Mouse (Mus musculus): ENCODE data around the gene Ccdc187. TPM values are rescaled to one million over a fixed set of nuclear protein-coding genes. Genes with fewer than 3 reads are reported as not detected.
A peak's percentile ranks its signal among the peaks of the same experiment; 100 is the strongest.

Ccdc187 gene
- polyA plus RNA-seq, 1 experiment from 2014 or later: not detected

DNA sequence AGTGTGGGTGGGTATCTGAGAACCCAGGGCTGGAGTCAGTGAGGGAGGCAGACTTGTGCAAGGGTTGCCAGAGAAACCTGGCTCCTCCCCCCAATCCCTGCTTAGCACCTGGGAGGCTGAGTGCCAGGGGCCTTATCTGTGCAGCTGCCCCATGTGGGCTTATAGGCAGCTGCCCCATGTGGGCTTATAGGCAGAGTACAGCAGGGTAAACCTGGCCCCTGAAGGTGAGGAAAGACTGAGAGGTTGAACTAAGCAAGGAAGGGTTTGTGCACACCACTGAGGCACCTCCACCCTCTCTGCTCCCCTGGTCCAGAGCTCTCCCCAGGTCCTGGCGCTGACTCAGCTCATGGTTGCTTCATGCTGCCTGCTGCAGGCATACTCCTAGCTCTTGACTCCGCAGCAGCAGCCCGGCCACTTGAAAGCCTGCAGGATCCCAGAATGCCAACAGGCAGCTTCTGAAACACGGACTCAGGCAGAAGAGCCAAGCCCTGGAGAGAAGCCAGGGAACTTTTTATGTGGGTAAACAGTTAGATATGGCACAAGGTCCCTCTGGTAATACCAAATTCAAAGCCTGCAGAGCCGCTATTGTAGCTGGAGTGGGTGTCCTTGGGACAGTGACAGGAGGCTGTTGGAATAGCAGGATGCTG lies 5.9 kb upstream of the Ccdc187 start:
- no peak overlapping the region for H3K27ac ChIP-seq
- 0 out of 2 replicates have a peak overlapping the region, but pooled peaks have one; percentile 18 for H3K9ac ChIP-seq (replicated peaks)
- peaks cover 25% of the 10 kb centered on the region for H3K27me3 ChIP-seq
- ATAC-seq (ENCODE audit: insufficient number of reproducible peaks, insufficient read depth, low FRiP score, low TSS enrichment, low read depth): 0 out of 2 replicates have a peak, but pooled peaks have one; percentile 16
- no peaks in the 10 kb centered on the region for H3K9me3 ChIP-seq
- no peaks in the 10 kb centered on the region for H3K36me3 ChIP-seq
- 53% methylated on average over 5 of the region's 5 CpGs for WGBS
- no peak overlapping the region for H3K4me3 ChIP-seq (replicated peaks)
- H3K4me1 ChIP-seq (replicated peaks): peaks cover 19% of the 10 kb centered on the region
- H3K4me2 ChIP-seq: no peak overlapping the region

DNA sequence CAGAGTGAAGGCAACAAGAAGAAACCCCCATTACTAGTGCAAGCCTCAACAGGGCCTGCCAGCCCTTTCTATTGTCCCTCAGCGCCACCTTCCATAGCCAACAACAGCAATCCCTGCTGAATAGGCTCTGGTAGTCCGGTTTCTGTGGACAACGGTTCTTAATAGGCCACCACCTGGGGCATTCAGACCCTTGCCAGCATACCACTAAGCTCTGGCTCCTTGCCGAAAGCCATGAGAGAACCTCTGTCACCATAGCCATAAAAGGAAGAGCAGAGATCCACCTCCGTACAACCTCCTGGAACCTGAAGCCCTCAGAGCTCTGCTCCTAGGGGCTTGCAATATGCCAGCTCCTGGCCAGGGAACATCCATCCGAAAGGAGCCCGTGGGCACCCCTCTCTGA lies 5.0 kb upstream of the Ccdc187 start:
- Histone ChIP-seq H3K27ac (no peak overlapping the region), H3K36me3 (no peaks in the 10 kb centered on the region), H3K4me3 (replicated peaks) (no peak overlapping the region), H3K9me3 (no peaks in the 10 kb centered on the region), H3K9ac (replicated peaks) (no peak overlapping the region), H3K4me1 (replicated peaks) (peaks cover 19% of the 10 kb centered on the region), H3K4me2 (no peak overlapping the region), H3K27me3 (peaks cover 25% of the 10 kb centered on the region)
- WGBS: 46% methylated on average over 7 of the region's 7 CpGs
- no peak for ATAC-seq (ENCODE audit: insufficient number of reproducible peaks, insufficient read depth, low FRiP score, low TSS enrichment, low read depth)

DNA sequence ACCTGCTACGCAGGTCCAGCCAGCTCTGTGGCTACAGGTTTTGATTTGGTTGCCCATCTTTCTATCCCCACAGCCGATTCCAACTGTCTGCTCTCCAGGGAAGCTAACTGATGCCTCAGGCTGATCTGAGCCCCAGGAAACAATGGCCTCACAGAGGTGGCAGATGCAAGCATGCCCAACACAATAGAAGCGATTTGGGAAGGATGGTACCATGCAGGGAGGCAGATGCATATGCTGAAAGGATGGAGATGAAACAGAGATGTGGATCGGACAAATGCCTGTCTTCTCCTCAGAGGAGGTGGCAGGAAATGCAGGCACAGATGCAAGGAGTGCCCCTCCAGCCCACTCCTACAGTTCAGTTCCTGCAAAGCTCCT lies 4.5 kb upstream of the Ccdc187 start:
- ATAC-seq (ENCODE audit: insufficient number of reproducible peaks, insufficient read depth, low FRiP score, low TSS enrichment, low read depth): no peak
- H3K4me2 ChIP-seq: no peak overlapping the region

DNA sequence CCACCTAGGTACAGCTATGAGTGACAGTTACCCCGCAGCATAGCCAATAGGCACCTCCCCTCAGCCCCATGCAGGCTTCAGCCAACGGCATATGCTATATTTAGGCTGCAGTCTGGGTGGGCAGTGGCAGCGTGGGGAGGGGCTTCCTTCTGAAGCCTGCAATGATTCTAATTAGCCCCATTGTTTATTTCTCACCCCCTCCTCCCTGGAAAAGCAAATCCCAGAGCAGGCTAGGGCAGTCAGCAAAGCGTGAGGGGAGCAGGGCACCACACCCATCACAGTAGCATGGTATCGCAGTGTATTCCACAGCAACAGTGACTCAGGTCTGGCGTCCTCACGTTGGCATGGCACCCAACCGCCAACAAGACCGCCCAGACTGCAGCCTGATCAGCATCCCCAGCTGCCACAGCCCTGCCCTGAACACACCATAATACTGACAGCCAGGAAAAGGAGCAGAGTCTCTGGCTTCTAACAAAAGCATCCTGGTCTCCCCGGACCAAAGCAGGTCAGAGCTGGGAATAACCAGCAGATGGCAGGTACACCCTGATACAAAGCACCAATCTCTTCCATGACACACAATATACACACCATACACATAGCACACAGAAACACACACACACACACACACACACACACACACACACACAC lies 4.0 kb upstream of the Ccdc187 start:
- H3K4me1 ChIP-seq (replicated peaks): peaks cover 19% of the 10 kb centered on the region
- peak overlapping the region; percentile 21 for H3K4me2 ChIP-seq
- H3K9ac ChIP-seq (replicated peaks): no peak overlapping the region
- peaks cover 25% of the 10 kb centered on the region for H3K27me3 ChIP-seq
- no peak overlapping the region for H3K4me3 ChIP-seq (replicated peaks)
- no peaks in the 10 kb centered on the region for H3K9me3 ChIP-seq
- no peaks in the 10 kb centered on the region for H3K36me3 ChIP-seq
- H3K27ac ChIP-seq: no peak overlapping the region
- WGBS: 4% methylated on average over 10 of the region's 10 CpGs
- ATAC-seq (ENCODE audit: insufficient number of reproducible peaks, insufficient read depth, low FRiP score, low TSS enrichment, low read depth): no peak

More for the DNA sequence above, 4.5 kb upstream of the Ccdc187 start:
- Histone ChIP-seq H3K36me3 (no peaks in the 10 kb centered on the region), H3K27me3 (peaks cover 25% of the 10 kb centered on the region), H3K27ac (no peak overlapping the region), H3K4me1 (replicated peaks) (peaks cover 19% of the 10 kb centered on the region), H3K4me3 (replicated peaks) (no peak overlapping the region), H3K9ac (replicated peaks) (no peak overlapping the region), H3K9me3 (no peaks in the 10 kb centered on the region)
- WGBS: 19% methylated on average over 4 of the region's 4 CpGs

DNA sequence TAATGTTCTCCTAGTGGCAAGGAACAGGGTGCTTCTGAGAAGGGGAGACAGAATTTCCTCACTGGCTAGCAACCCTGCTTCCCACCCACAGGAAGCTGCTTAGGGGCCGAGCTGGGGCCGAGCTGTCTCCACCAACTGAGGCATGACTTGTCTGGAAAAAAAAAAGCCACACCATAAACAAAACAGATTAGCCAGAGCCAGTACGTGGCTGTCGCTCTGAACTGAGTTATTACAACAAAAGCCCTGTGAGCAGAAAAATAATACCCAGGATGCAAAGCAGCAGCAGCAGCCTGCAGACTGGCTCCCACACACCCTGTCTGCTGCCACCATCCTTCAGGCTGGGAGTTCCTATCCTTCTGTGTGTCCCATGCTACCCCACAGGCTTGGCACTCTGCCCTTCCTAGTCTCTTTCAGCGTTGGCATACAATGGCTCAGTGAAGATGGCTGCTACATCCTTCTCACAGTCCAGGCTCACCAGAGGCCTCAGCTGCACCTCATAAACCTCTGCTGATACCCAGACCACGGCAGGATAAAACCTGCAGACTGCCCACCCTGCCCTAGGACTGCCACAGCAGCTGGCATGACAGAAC lies 2.3 kb upstream of the Ccdc187 start:
- Histone ChIP-seq H3K36me3 (no peaks in the 10 kb centered on the region), H3K9ac (replicated peaks) (no peak overlapping the region), H3K9me3 (no peaks in the 10 kb centered on the region), H3K27ac (peak overlapping the region; percentile 35; the same call in 1 of the 2 replicates), H3K4me1 (replicated peaks) (peaks cover 19% of the 10 kb centered on the region), H3K4me3 (replicated peaks) (no peak overlapping the region), H3K27me3 (peaks cover 25% of the 10 kb centered on the region), H3K4me2 (no peak overlapping the region)
- 33% methylated on average over 6 of the region's 6 CpGs for WGBS
- no peak for ATAC-seq (ENCODE audit: insufficient number of reproducible peaks, insufficient read depth, low FRiP score, low TSS enrichment, low read depth)

DNA sequence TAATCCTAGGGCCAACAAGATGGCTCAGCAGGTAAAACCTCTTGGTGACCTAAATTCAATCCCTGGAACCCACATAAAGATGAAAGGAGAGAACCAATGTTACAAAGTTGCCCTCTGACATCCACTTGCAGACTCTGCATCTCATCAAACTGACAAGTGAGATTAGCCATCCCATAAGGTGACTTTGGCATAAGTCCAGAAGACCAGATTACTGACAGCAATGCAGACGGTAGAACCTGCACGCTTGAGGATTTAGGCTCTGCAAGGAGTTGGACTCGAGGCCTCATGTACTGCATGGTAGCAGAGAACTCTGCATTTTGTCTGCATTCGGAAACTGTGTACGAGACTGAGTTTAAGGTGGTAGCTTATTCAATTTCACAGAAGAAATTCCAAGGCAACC lies 4.2 kb downstream of the Ccdc187 start:
- no peaks in the 10 kb centered on the region for H3K9me3 ChIP-seq
- no peak overlapping the region for H3K9ac ChIP-seq (replicated peaks)
- H3K4me3 ChIP-seq (replicated peaks): no peak overlapping the region
- H3K36me3 ChIP-seq: no peaks in the 10 kb centered on the region
- H3K4me2 ChIP-seq: no peak overlapping the region
- ATAC-seq (ENCODE audit: insufficient number of reproducible peaks, insufficient read depth, low FRiP score, low TSS enrichment, low read depth): no peak
- no peaks in the 10 kb centered on the region for H3K4me1 ChIP-seq (replicated peaks)
- no peaks in the 10 kb centered on the region for H3K27me3 ChIP-seq
- WGBS: 70% methylated on average over 5 of the region's 5 CpGs
- H3K27ac ChIP-seq: no peak overlapping the region

DNA sequence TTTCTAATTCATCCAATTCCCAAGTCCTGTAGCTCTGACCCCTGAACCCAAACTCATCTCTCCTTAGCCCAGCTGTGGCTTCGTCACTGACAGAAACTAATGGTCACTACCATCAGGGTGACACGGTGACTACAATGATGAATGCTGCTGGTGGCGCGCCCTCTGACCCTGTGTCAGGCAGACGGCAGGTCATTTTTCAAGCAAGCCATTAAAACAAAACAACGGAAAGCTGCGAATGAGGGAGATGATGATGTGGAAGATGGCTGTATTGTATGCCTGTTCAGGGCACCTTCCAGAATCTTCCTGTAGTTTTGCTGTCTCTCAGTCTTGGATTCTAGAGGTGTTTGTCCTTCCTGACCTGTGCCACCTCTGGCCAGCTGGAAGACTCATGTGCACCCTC lies 8.0 kb downstream of the Ccdc187 start:
- ATAC-seq (ENCODE audit: insufficient number of reproducible peaks, insufficient read depth, low FRiP score, low TSS enrichment, low read depth): no peak
- no peak overlapping the region for H3K27ac ChIP-seq
- WGBS: 40% methylated on average over 7 of the region's 7 CpGs
- no peak overlapping the region for H3K9ac ChIP-seq (replicated peaks)
- no peaks in the 10 kb centered on the region for H3K36me3 ChIP-seq
- no peaks in the 10 kb centered on the region for H3K9me3 ChIP-seq
- H3K4me1 ChIP-seq (replicated peaks): no peaks in the 10 kb centered on the region
- no peaks in the 10 kb centered on the region for H3K27me3 ChIP-seq
- no peak overlapping the region for H3K4me3 ChIP-seq (replicated peaks)
- no peak overlapping the region for H3K4me2 ChIP-seq

DNA sequence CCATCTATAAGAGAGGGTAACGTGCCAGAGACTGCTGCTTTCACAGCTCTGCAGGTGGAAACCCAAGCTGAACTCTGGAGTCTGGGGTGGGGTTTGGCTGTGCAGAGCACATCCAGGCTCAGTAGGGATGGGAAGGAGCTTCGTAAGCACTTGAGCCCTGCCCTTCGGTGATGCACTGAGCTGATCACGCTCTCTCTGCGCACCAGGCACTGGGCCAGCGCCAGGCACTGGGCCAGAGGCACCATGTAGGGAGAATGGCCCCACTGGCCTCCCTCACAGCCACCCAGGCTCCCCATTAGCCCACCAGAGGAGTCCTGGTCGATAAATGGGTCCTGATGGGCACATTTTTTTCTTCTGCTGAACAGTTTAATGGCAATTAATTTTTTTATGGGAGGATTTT lies 8.6 kb downstream of the Ccdc187 start:
- 68% methylated on average over 7 of the region's 7 CpGs for WGBS
- no peaks in the 10 kb centered on the region for H3K36me3 ChIP-seq
- no peak overlapping the region for H3K4me3 ChIP-seq (replicated peaks)
- 0 out of 2 replicates have a peak overlapping the region, but pooled peaks have one; percentile 4 for H3K9ac ChIP-seq (replicated peaks)
- no peaks in the 10 kb centered on the region for H3K9me3 ChIP-seq
- no peak overlapping the region for H3K4me2 ChIP-seq
- no peaks in the 10 kb centered on the region for H3K4me1 ChIP-seq (replicated peaks)
- no peak overlapping the region for H3K27ac ChIP-seq
- no peak for ATAC-seq (ENCODE audit: insufficient number of reproducible peaks, insufficient read depth, low FRiP score, low TSS enrichment, low read depth)
- no peaks in the 10 kb centered on the region for H3K27me3 ChIP-seq

DNA sequence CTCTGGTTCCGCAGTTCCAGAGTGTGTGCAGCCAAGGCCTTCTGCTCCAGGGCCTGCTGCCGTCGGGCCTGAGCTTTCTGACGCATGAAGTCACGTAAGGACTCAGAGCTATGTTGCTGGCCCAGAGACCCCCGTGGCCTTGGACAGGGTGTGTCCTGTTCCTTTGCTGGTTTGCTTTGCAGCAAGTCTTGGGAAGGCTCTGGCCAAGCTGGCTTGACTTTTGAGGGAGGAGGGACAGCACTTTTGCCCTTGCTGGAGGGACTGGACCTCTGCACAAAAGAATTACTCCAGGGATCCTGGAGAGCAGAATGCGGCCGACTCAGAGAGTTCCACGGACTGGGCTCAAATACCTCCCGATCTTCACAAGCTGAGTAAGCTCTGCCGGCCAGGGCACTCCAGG lies 13.8 kb downstream of the Ccdc187 start:
- Histone ChIP-seq H3K4me3 (replicated peaks) (no peak overlapping the region), H3K27me3 (no peaks in the 10 kb centered on the region), H3K9ac (replicated peaks) (no peak overlapping the region), H3K36me3 (no peaks in the 10 kb centered on the region), H3K4me1 (replicated peaks) (no peaks in the 10 kb centered on the region), H3K27ac (no peak overlapping the region), H3K4me2 (no peak overlapping the region), H3K9me3 (no peaks in the 10 kb centered on the region)
- 79% methylated on average over 11 of the region's 11 CpGs for WGBS
- no peak for ATAC-seq (ENCODE audit: insufficient number of reproducible peaks, insufficient read depth, low FRiP score, low TSS enrichment, low read depth)

DNA sequence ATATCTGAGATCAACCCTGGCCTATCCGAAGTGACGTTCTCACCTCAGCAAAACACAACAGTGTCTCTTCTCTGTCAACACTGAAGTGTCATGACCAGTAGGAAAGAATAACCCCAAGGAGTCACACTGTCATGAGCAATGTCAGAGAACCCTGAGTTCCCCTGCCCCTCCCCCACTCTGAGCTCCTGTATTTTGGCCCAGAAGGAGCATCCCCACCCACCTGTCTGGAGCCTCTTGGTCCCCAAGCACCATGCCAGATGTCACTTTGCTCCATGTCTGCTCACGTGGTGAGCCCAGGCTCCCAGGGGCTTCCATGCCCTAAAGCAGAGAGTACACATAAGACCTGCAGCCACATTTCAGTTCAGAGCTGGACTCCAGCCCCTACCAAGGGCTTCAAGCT lies 14.6 kb downstream of the Ccdc187 start:
- Histone ChIP-seq H3K36me3 (no peaks in the 10 kb centered on the region), H3K4me1 (replicated peaks) (no peaks in the 10 kb centered on the region), H3K4me2 (no peak overlapping the region), H3K27ac (no peak overlapping the region), H3K9ac (replicated peaks) (no peak overlapping the region), H3K27me3 (no peaks in the 10 kb centered on the region), H3K4me3 (replicated peaks) (no peak overlapping the region), H3K9me3 (no peaks in the 10 kb centered on the region)
- 80% methylated on average over 3 of the region's 3 CpGs for WGBS
- no peak for ATAC-seq (ENCODE audit: insufficient number of reproducible peaks, insufficient read depth, low FRiP score, low TSS enrichment, low read depth)

DNA sequence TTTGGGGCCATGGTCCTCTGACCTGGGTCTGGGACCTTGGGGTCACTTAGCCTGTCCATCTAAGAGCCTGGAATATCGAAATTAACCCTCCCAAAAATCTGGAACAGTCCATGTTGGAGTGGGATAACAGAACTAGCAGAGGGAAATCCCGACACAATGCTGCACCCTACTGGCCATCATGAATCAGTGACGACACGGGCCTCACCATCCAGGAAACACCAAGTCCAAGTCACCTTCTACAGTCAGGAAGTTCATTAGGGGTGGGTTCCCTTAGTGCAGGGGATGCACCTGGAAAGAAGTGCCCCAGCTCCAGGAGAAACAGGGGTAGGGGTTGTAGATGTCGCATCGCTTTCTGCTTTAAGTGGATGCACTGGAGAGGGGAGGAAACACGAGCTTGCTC lies 20.7 kb downstream of the Ccdc187 start:
- H3K27me3 ChIP-seq: no peaks in the 10 kb centered on the region
- ATAC-seq (ENCODE audit: insufficient number of reproducible peaks, insufficient read depth, low FRiP score, low TSS enrichment, low read depth): 0 out of 2 replicates have a peak, but pooled peaks have one; percentile 43
- H3K9ac ChIP-seq (replicated peaks): no peak overlapping the region
- no peaks in the 10 kb centered on the region for H3K9me3 ChIP-seq
- 23% methylated on average over 7 of the region's 7 CpGs for WGBS
- H3K4me3 ChIP-seq (replicated peaks): no peak overlapping the region
- H3K27ac ChIP-seq: no peak overlapping the region
- H3K36me3 ChIP-seq: no peaks in the 10 kb centered on the region
- peaks cover 10% of the 10 kb centered on the region for H3K4me1 ChIP-seq (replicated peaks)
- H3K4me2 ChIP-seq: no peak overlapping the region

Measured in limb, embryonic 12.5 days (tissue).